Mouse (Mus musculus) embryonic facial prominence, embryonic 11.5 days (tissue): Measurements from ENCODE around the gene Agrn. TPM values are rescaled to one million over a fixed set of nuclear protein-coding genes. Genes with fewer than 3 reads are reported as not detected.

Experiments used
- ATAC-seq: fragments of 200-750 bp; cut with Nextera tagmentation; replicated peaks from 2 replicates; pipeline ENCODE4 v1.8.0; 2017; ENCODE audit warnings: low read depth; ENCODE audit not compliant: insufficient number of reproducible peaks, low FRiP score, low TSS enrichment
- DNase-seq: peaks from one replicate; pipeline ENCODE4 v3.0.0-alpha.2; 2015; ENCODE audit warnings: low spot score
- H3K27ac ChIP-seq: fragments of 300-500 bp; sonication (generic); replicated peaks from 2 replicates; pipeline ENCODE4 v1.5.1; 2014; ENCODE audit warnings: mild to moderate bottlenecking, low read depth, low read length, control low read depth
- H3K27me3 ChIP-seq: fragments of 300-500 bp; sonication (generic); 2 replicates; pipeline ENCODE4 v1.6.1; 2014; ENCODE audit warnings: mild to moderate bottlenecking, low read length, moderate library complexity, mixed read lengths; ENCODE audit not compliant: control insufficient read depth, insufficient read depth
- H3K36me3 ChIP-seq: fragments of 300-500 bp; sonication (generic); replicated peaks from 2 replicates; pipeline ENCODE4 v1.6.1; 2014; ENCODE audit warnings: low read depth, mild to moderate bottlenecking, low read length, moderate library complexity, mixed read lengths; ENCODE audit not compliant: control insufficient read depth, insufficient read depth
- H3K4me1 ChIP-seq: fragments of 300-500 bp; sonication (generic); 2 replicates; pipeline ENCODE4 v1.6.1; 2014; ENCODE audit warnings: low read length, mixed read lengths; ENCODE audit not compliant: control insufficient read depth, insufficient read depth
- H3K4me2 ChIP-seq: fragments of 300-500 bp; sonication (generic); 2 replicates; pipeline ENCODE4 v1.6.1; 2014; ENCODE audit warnings: low read depth, mild to moderate bottlenecking, control low read depth, low read length, moderate library complexity
- H3K4me3 ChIP-seq: fragments of 300-500 bp; sonication (generic); 2 replicates; pipeline ENCODE4 v1.5.1; 2014; ENCODE audit warnings: low read depth, low read length, control low read depth
- H3K9ac ChIP-seq: fragments of 300-500 bp; sonication (generic); replicated peaks from 2 replicates; pipeline ENCODE4 v1.6.1; 2014; ENCODE audit warnings: mild to moderate bottlenecking, control low read depth, low read length
- H3K9me3 ChIP-seq: fragments of 300-500 bp; sonication (generic); replicated peaks from 2 replicates; pipeline ENCODE4 v1.6.1; 2016; ENCODE audit warnings: mild to moderate bottlenecking, low read length, inconsistent platforms, mixed read lengths; ENCODE audit not compliant: control insufficient read depth
- WGBS: fragments of 180-500 bp; shearing (Covaris S2); extraction: QIAGEN DNeasy Blood & Tissue Kit; methylation state at CpG from one replicate; pipeline ENCODE4 v1.1.7; 2014; 5-methylcytosine and 5-hydroxymethylcytosine counted together
- polyA plus RNA-seq: library from polyadenylated mRNA; unstranded; fragments of >200 nt; fragmentation: Nextera tagmentation; extraction: Ambion mirVana; gene quantifications from 2 replicates; pipeline ENCODE4 v1.2.1, GENCODE M21; 2014

Agrn gene
- polyA plus RNA-seq, 1 experiment from 2014 or later: 39.4 TPM

DNA sequence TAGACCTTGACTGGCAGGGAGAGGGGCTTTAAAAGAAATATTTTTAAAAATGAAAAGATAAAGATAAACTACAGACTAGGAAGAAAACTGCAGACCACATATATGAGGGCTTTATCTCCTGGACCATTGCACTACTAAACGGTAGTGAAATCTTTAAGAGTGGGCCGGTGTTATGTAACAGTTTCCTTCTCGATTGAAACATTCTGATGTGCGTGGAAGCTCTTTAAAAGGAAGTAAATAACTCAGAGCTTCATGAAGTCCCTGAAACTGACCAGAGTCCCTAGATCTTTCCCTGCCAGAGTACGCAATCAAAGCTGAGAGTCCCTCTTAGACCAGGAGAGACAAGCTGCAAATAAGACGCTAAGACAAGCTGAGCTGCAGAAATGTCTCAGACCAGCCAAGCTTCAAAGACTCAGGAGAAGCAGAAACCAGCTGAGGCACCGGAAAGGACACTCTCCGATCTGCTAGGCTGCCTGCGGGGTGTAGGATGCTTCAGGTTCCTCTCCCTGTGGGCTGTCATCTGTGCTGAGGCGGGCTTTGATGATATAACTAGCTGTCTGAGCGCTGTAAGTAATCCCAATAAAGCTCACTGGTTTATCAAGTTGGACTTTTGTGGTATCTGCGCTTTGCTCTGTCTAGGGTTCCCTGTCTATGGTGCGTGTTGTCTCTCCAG, 12.8 kb upstream of the Agrn start:
- ATAC-seq (no peak), DNase-seq (no peak)
- 71% methylated on average over 13 of the region's 13 CpGs for WGBS
- Histone ChIP-seq H3K27ac (no peak overlapping the region), H3K36me3 (no peaks in the 10 kb centered on the region), H3K4me2 (no peak overlapping the region), H3K9ac (no peak overlapping the region), H3K27me3 (no peaks in the 10 kb centered on the region), H3K4me1 (no peaks in the 10 kb centered on the region), H3K4me3 (no peak overlapping the region), H3K9me3 (no peaks in the 10 kb centered on the region)

DNA sequence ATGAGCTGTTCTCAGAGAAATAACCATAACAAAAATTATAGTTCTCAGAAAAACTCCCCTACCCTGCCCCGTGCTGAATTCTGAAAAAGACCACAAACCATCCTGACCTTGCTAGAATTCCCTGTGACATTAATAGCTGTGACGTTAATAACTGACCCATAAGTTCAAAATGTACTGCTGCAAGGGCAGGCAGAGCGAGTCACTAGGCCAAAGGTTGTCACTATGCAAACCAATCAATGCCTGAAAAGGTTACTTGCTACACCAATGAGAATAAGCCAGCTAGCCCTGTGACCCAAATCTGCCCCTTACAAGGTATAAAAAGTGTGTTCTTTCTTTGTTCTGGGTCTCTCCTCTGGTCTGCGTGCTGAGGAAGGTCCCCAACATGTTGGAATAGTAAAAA, 11.6 kb upstream of the Agrn start:
- H3K27ac ChIP-seq: no peak overlapping the region
- H3K4me1 ChIP-seq: no peaks in the 10 kb centered on the region; the same call in 1 of the 2 replicates
- H3K9me3 ChIP-seq: no peaks in the 10 kb centered on the region
- DNase-seq (no peak), ATAC-seq (no peak)
- H3K4me2 ChIP-seq: no peak overlapping the region
- H3K27me3 ChIP-seq: peaks cover 4% of the 10 kb centered on the region; the same call in 1 of the 2 replicates
- no peaks in the 10 kb centered on the region for H3K36me3 ChIP-seq
- WGBS: 89% methylated on average over 4 of the region's 4 CpGs
- H3K4me3 ChIP-seq: no peak overlapping the region
- no peak overlapping the region for H3K9ac ChIP-seq

GRCm38 (mm10) chr4:156203413-156204131, 6.3 kb upstream of the Agrn start:
- H3K4me1 ChIP-seq: no peaks in the 10 kb centered on the region; the same call in none of the 2 replicates

DNA sequence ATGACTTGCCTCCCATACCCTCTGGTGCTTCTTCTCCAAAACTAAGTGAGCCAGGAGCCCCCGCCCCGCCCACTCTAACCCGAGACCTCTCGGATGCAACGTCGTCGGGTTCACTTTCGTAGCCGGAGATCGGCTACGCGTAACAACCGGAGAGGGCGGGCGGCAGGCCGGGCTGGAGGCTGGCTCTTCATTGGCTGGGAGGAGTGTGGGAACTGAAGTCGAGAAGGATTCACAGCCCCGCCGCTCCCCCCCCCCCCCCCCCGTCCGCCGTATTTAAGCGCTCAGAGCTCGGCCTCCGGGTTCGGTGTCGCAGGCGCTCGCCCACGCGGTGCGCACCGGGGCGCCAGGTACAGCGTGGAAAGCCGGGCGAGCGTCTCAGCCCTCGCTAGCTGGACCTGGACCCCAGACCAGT, 5.7 kb upstream of the Agrn start, which contains the start of gene AW011738:
AW011738 (plus strand) TSS at position 304 of the 412 bp plus-strand sequence.
- no peaks in the 10 kb centered on the region for H3K36me3 ChIP-seq
- no peak within 1 kb of the TSS for H3K27ac ChIP-seq
- no peaks in the 10 kb centered on the region; the same call in none of the 2 replicates for H3K4me1 ChIP-seq
- no peaks in the 10 kb centered on the region for H3K9me3 ChIP-seq
- H3K4me3 ChIP-seq: peak within 1 kb of the TSS; percentile 40
- H3K9ac ChIP-seq: peak within 1 kb of the TSS; percentile 40
- peak; percentile 83 for DNase-seq
- peak within 1 kb of the TSS; percentile 88 for H3K4me2 ChIP-seq
- WGBS: under 1% methylated on average over 32 of the region's 39 CpGs
- ATAC-seq: peak; percentile 69
- peaks cover 9% of the 10 kb centered on the region; the same call in 1 of the 2 replicates for H3K27me3 ChIP-seq

More at GRCm38 (mm10) chr4:156203413-156204131, 6.3 kb upstream of the Agrn start:
- Histone ChIP-seq H3K9me3 (no peaks in the 10 kb centered on the region), H3K9ac (peak overlapping the region; percentile 40), H3K4me3 (peak overlapping the region; percentile 40), H3K4me2 (peak overlapping the region; percentile 88), H3K27ac (no peak overlapping the region), H3K36me3 (no peaks in the 10 kb centered on the region), H3K27me3 (peaks cover 9% of the 10 kb centered on the region; the same call in 1 of the 2 replicates)
- DNase-seq (peak; percentile 48), ATAC-seq (0 out of 2 replicates have a peak, but pooled peaks have one; percentile 5)
- 1% methylated on average over 49 of the region's 49 CpGs for WGBS

DNA sequence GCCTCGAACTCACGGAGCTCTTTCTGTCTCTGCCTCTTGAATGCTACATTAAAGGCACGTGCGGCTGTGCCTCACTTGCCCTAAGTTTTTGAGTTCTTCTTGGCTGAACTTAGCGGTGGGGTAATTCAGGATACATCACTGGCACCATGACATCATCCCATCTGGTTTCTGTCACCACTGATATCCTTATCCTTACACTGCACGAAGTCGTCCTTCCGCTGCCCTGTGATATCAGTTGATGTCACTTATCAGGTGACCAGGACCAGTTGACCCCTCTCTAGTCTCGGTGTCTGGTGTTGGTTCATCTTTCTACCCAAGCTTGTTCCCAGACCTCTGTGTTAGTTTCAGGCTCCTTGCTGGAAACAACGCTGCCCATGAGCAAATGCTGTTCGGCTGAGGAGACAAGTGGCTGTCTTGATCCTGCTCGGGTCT, 5.2 kb upstream of the Agrn start:
- ATAC-seq (no peak), DNase-seq (peak; percentile 22)
- Histone ChIP-seq H3K27ac (no peak overlapping the region), H3K4me1 (no peaks in the 10 kb centered on the region; the same call in none of the 2 replicates), H3K9ac (no peak overlapping the region), H3K4me3 (peak overlapping the region; percentile 40; the same call in 1 of the 2 replicates), H3K36me3 (no peaks in the 10 kb centered on the region), H3K4me2 (peak overlapping the region; percentile 88), H3K9me3 (no peaks in the 10 kb centered on the region), H3K27me3 (peaks cover 9% of the 10 kb centered on the region; the same call in 1 of the 2 replicates)
- 33% methylated on average over 12 of the region's 12 CpGs for whole genome bisulfite sequencing

DNA sequence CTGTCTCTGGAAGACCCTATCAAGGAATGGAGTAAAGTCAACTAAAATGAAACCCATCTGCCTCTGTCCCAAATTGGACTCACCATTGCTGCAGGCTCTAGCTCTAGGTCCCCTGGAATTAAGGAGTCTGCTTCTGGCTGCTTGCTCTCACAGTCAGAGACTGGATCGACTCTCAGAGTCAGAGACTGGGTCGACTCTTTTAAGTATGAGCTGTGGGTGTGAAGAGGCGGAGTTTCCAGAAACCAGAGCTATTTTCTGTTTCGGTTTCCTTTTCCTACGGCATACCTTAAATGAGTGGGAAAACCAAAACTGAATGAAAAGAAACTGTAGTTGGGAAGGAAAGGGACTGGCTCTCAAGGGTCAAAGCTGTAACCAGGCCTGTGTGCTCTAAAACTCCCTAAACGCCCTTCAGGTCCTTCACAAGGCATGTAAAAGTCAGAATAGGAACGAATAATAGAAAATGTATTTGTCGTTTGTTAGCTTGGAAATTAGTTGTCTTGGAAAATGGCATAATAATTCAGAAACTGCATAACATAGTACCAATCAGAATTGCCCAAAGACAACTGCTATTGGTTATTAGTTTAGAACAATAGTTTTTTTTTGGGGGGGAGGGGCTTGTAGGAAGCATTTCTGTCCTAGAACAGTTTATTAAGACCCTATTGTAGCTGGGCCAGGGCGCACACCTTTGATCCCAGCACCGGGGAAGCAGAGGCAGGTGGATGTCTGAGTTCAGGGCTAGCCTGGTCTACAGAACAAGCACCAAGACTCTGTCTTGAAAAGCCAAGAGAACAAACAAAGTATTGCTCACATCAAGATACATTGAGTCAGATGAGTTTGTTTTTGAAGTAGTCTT, 3.6 kb upstream of the Agrn start, which contains the start of gene Isg15:
Isg15 (minus strand) TSS at position 196 of the 853 bp plus-strand sequence.
- DNase-seq: no peak
- Histone ChIP-seq H3K9me3 (no peaks in the 10 kb centered on the region), H3K27ac (no peak within 1 kb of the TSS), H3K4me2 (no peak within 1 kb of the TSS), H3K9ac (no peak within 1 kb of the TSS), H3K4me1 (no peaks in the 10 kb centered on the region; the same call in none of the 2 replicates), H3K36me3 (no peaks in the 10 kb centered on the region), H3K27me3 (peaks cover 9% of the 10 kb centered on the region; the same call in 1 of the 2 replicates), H3K4me3 (no peak within 1 kb of the TSS)
- ATAC-seq: no peak
- WGBS: 62% methylated on average over 10 of the region's 10 CpGs

DNA sequence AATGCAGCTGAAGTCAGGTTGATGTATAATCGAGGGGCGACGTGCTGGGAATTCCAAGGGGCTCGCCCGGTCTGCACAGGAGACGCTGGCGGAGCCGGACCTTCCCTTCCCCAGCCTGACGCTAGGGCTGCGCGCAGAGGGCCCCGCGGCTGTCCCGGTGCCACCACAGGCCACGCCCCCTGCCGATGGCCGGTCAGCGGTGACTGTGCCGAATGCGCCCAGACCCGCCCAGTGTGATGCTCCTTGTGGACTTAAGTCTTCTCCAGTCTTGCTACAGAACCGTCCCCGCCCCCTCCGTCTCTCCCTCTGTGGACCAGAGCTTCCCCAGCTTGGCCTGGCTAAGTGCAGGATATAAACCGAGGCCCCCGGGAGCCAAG, 529 bp upstream of the Agrn start:
- WGBS: 0% methylated on average over 21 of the region's 26 CpGs
- Histone ChIP-seq H3K27ac (peak overlapping the region; percentile 95), H3K36me3 (no peaks in the 10 kb centered on the region; the same call in 1 of the 2 replicates), H3K4me2 (peak overlapping the region; percentile 63), H3K9me3 (no peaks in the 10 kb centered on the region), H3K27me3 (no peaks in the 10 kb centered on the region), H3K9ac (peak overlapping the region; percentile 62), H3K4me1 (peaks cover 3% of the 10 kb centered on the region; the same call in 1 of the 2 replicates), H3K4me3 (peak overlapping the region; percentile 78)
- ATAC-seq: peak; percentile 88
- peak; percentile 91 for DNase-seq
